Mouse (Mus musculus): ENCODE results near the gene Serpinb12.
A peak's percentile ranks its signal among the peaks of the same experiment; 100 is the strongest.
"Not testable (repeated sequence)": the region's sequence is repeated elsewhere in the genome, so short reads cannot be mapped to it uniquely, and the experiment has no call there.

Serpinb12 gene

GRCm38 (mm10) chr1:106934265-106934664, at the start of gene Serpinb12:
Serpinb12 (plus strand) TSS chr1:106934449.
- DNase-seq (ENCODE audit: low read depth), result no peak

- DNase-seq (ENCODE audit: low read depth), result not testable (repeated sequence)
These were observed 39.1 kb upstream of the Serpinb12 start for GRCm38 (mm10) chr1:106895142-106895541.

GRCm38 (mm10) chr1:106901406-106901805, 32.8 kb upstream of the Serpinb12 start:
- peak; percentile 18 for DNase-seq (ENCODE audit: low read depth)

- no peak for DNase-seq (ENCODE audit: low read depth)
These were observed 2.3 kb upstream of the Serpinb12 start for GRCm38 (mm10) chr1:106931954-106932353.

- DNase-seq (ENCODE audit: low read depth), result no peak
These were observed 591 bp upstream of the Serpinb12 start for GRCm38 (mm10) chr1:106933658-106934057.

- DNase-seq (ENCODE audit: low read depth), result no peak
These were observed 13.0 kb downstream of the Serpinb12 start for GRCm38 (mm10) chr1:106947217-106947616.

GRCm38 (mm10) chr1:106959981-106960380, 25.7 kb downstream of the Serpinb12 start:
- DNase-seq (ENCODE audit: low read depth), result no peak

GRCm38 (mm10) chr1:106961023-106961422, 26.8 kb downstream of the Serpinb12 start:
- peak; percentile 6 for DNase-seq (ENCODE audit: low read depth)

GRCm38 (mm10) chr1:106980684-106981083, 46.4 kb downstream of the Serpinb12 start, which contains the start of gene Serpinb13:
Serpinb13 (plus strand) TSS chr1:106980984.
- no peak for DNase-seq (ENCODE audit: low read depth)

GRCm38 (mm10) chr1:106983092-106983491, 48.8 kb downstream of the Serpinb12 start:
- DNase-seq (ENCODE audit: low read depth), result no peak

GRCm38 (mm10) chr1:106983865-106984264, 49.6 kb downstream of the Serpinb12 start:
- DNase-seq (ENCODE audit: low read depth), result no peak

- DNase-seq (ENCODE audit: low read depth), result no peak
These were observed 66.2 kb downstream of the Serpinb12 start for GRCm38 (mm10) chr1:107000424-107000823.

GRCm38 (mm10) chr1:107001754-107002153, 67.5 kb downstream of the Serpinb12 start:
- DNase-seq (ENCODE audit: low read depth), result no peak

GRCm38 (mm10) chr1:107006316-107006715, 72.1 kb downstream of the Serpinb12 start:
- DNase-seq (ENCODE audit: low read depth), result no peak
